Mouse (Mus musculus) frontal cortex, adult 2 months (tissue): ENCODE measurements around the gene Nxf1. TPM values are rescaled to one million over a fixed set of nuclear protein-coding genes. Genes with fewer than 3 reads are reported as not detected.
"Not testable (repeated sequence)": the region's sequence is repeated elsewhere in the genome, so short reads cannot be mapped to it uniquely, and the experiment has no call there.

Experiments
- DNase-seq, 2 experiments: peaks; one replicate each; pipeline ENCODE4 v3.0.0; 2022; ENCODE audit warnings: low spot score in 1 of 2; ENCODE audit errors: extremely low spot score in 1 of 2
- polyA plus RNA-seq: library from polyadenylated mRNA; depleted of rRNA; stranded (reverse); fragments of >200 nt; gene quantifications from 2 replicates; pipeline ENCODE4 v1.2.3, GENCODE M21; 2012

Gene Nxf1
- polyA plus RNA-seq, 1 experiment = 128 TPM

DNA sequence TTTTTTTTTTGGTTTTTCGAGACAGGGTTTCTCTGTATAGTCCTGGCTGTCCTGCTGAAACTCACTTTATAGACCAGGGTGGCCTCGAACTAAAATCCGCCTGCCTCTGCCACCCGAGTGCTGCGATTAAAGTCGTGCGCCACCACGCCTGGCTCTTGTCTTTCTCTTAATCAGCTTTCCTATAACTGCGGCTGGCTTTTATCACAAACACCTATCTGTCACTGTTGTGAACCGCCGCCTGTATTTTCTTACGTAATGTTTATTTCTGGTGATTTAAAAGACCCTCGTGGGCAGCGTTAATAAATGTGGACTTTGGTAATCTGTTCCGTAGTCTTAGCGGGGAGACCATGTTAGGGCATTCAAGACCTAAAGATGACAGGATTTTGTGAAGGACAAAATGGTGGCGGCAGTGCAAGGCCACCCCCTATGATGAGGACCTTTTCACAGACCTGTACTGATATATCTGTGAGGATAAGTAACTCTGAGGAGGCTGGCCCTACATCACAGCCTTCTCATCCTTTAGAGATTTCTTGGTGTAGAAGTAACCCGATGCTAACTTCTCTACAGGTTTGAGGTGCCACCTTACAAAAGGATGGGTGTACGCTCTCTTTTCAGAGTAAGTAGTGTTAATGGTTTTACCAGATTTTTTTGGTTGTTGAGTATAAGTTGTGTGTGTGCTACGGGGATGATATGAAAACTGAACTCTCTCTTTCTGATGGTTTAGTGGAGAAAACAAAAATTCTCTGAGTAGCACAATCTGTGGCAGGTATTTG lies 33.1 kb upstream of the Nxf1 start:
- peak in 1 of 2 experiments; percentile 26 for DNase-seq

DNA sequence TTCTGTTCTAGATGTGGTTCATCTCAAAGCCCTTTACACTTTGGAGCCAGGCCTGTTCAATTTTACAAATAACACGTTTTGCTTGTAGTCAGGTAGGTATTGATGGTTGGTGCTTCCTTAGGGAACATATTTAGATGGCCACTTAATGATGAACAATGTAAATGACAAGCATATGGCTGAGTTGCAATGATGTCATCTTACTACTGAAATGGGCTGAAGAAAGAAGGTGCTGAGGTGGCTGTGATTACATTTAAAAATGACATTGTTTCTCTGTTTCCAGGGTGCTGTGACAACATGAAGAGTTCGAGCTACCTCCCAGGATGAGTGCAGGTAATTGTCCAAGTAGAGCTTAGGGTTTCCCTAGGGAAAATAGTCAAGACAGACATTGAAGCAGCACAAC lies 32.5 kb upstream of the Nxf1 start:
- no peak for DNase-seq

DNA sequence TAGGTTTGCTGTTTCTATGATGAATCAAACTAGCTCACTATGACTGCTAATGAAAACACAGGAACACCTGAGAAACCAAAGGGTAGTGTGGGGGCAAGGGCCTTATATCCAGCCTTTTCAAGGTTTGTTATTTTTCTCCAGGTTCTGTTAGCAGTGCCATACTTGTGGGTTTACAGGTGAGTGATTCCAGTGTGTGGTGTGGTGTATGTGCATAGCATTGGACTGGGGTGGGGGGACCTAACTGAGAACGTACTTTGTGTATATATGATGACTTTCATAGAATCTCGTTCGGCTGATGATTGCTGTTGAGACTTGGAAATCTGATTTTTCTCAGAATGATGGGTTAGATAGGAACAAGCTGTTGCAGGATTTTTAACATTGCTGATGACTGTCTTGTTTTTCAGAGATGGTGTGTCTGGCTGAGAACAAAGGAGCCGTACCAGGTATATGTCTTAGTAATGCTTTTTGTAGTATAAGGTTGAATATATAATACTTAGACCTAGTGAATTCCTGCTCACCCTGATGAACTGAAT lies 31.7 kb upstream of the Nxf1 start:
- no peak for DNase-seq

DNA sequence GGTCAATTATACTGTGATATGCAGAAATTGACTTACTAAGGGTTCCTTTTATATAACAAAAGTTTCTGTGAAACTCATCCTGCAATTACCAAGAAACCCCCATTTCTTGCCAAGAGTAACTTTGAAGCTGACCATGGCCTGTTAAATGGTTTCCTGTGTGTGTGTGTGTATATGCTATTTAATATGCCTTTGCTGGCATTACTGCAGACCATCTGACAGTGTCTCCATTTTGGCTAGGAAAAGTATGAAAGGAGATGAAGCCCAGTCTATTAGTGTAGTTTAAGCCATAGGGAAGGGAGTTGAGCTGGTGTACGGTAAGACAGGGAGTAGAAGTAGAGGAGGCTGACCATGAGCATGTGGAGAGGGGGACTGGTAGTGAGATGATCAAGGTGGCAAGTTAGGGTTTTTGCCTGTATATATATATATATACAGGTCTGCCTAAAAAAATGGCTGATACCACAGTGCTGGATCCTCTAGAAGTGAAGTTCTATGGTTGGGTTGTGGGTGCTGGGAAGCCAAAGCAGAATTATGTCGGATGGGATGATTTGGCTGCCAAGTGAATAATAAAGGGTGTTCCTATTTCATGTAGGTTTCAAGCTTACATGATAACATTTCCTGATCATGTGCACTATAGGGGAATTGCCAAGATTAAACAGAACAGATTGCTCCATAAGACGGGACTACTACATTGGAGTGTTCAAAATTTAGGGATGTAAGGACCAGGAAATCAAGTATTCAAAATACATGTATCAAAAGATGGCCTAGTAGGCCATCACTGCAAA lies 30.1 kb upstream of the Nxf1 start:
- DNase-seq = no peak

DNA sequence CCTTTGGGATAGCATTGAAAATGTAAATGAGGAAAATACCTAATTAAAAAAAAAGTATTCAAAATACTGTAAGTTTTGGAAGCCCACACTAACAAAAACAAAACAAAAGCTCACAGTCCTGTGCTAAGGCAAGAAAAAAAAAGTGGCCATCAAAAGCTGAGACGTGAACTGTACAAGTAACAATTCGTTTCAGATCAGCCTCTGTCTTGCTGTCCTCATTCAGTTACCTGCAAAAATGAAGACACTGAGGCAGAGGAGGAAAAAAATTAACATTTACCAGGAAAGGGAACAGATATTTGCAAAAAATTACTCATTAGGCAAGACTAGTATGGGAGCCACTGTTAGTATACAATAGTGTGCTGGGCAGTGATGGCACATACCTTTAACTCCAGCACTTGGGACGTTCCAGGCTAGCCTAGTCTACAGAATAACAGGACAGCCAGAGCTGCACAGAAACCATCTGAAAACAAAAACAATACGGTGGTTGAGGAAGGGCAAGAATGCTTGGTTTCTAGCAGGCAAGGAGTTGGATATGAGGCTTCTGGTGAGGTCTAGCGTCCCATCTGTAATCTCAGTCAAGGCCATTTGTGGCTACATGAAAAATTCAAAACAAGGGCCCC lies 29.3 kb upstream of the Nxf1 start:
- DNase-seq = no peak

DNA sequence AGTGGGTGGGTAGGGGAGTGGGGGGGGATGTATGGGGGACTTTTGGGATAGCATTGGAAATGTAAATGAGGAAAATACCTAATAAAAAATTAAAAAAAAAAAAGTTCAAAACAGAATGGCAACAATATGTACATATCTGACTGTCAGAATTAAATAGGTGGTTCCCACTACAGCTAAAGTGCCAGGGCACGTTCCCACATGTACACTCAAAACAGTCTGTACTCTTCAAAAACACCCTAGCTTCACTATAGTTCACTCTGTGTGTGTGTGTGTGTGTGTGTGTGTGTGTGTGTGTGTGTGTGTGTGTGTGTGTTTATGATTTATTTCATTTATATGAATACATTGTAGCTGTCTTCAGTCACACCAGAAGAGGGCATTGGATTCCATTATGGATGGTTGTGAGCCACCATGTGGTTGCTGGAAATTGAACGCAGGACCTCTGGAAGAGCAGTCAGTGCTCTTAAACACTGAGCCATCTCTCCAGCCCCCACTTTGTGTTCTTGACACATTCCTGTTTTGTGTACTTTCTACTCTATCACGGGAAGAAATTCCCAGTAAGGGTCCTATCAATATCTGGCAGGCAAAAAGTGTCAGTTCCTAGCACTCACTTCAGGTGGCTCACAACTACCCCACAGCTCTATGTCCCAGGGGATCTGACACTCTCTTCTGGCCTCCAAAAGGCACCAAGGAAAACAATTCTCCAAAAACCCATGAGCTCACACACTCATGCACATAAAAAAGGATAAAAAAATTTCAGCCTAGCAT lies 28.4 kb upstream of the Nxf1 start:
- not testable (repeated sequence) for DNase-seq

DNA sequence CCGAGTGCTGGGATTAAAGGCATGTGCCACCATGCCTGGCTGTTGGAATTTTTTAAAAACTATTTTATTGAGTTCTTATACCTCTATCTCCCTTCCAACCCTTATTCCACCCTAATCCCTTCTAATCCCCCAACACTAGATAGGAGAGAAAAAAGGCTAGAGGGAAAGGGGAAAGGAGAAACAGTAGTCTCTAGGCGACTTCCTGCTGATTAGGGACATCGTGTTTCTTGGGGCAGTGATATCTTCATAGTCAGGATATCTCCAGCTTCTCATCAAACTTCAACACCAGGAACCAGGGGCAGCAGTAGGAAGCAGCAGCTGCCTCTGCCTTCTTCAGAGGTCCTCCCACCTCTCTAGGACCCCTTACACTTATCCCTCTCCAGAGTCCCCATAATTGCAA lies 22.5 kb upstream of the Nxf1 start:
- DNase-seq = no peak

DNA sequence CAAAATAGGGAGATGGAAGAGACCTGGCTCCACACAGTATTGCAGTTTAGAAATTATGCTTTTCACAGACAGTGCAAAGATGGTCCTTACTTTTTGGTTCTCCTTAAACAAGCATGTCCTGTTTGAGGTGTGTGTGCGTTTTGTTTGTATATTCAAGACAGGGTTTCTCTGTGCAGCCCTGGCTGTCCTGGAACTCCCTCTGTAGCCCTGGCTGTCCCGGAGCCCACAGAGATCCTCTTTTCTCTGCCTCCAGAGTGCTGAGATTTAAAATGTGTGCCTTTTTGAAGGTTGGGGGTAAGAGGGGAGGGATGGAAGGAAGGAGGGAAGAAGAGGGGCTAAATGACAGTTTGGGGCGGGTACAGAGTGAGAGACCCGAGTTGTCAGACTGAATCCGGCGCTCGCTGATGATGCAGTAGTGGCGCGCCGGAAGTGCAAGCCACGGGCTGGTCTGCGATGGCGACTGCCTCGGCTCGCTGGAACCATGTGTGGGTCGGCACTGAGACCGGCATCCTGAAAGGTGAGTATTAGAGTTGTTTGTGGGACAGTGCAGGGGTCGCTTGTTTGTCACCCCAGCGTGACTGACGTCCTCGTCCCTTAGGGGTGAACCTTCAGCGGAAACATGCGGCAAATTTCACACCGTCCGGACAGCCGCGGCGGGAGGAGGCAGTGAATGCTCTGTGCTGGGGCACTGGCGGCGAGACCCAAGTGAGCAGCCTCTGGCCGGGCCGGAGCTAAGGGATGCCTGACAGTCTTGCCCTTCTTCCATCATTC lies 21.3 kb upstream of the Nxf1 start, which contains the start of gene Wdr74:
Gene Wdr74 (plus strand): TSS at position 439 of the 771 bp plus-strand sequence.
- DNase-seq = peak; percentile 80 to 93

DNA sequence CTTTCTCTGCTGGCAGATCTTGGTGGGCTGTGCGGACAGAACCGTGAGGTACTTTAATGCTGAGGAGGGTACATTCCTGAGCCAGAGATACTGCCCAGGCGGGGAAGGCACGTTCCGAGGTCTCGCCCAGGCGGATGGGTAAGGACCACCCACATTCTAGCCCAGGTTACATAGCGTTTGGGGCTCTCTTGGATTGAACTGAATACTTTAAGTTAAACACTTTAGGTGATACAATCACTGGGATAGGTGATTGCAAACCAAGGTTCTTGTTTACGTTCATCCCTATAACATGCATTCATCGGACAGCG lies 20.8 kb upstream of the Nxf1 start:
- no peak for DNase-seq

DNA sequence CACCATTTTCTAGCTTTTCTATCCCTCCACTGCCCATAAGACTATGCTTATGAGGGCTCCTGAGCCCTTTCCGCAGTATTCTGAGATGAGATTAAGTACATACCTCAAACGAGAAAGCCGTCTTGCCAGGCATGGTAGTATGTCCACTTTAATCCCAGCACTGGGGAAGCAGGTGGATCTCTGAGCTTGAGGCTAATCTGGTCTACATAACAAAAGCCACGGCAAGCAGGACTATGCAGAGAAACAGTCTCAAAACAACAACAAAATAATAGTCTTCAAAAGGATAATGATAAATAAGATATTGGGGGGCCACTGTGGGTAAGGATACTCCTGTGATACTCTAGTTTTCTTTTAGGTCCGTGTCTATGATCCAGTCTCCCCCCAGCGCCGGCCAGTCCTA lies 18.0 kb upstream of the Nxf1 start:
- DNase-seq = no peak

DNA sequence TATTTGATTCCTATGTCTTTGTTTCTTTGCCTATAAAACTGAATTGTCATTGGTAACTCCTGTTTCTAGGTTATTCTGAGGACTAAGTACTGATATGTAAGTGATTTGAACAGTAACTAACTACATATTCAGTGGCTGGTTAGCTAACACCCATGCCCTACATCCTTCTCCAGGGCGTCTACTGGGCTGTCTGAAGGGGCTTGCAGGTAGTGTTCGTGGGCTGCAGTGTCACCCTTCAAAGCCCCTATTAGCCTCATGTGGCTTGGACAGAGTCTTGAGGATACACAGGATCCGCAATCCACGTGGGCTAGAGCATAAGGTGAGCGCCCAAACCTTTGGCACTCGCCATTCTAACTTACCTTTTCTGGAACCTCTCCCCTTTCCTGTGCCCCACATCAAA lies 17.2 kb upstream of the Nxf1 start:
- DNase-seq = no peak

DNA sequence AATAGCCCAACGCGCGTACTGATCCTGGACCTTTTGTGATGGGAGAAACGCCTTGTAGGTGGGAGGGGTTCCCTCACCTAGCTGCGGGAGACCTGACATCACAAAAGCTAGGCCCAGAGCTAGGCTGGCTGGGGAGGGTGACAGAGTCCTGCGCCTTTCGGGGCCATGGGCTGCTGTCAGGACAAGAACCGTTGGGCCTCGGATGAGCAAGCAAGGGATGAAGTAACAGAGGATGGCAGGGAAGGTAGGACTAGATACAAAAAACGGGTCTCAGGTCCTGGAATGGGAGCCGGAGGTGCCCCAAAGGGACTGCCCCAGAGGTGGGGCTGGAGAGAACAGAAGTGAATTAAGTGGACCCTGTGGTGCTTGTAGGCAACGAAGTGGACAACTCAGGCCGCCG lies 16.3 kb upstream of the Nxf1 start, which contains the start of gene 1700092M07Rik:
Gene 1700092M07Rik (plus strand): TSS at position 116 of the 400 bp plus-strand sequence.
- no peak for DNase-seq

DNA sequence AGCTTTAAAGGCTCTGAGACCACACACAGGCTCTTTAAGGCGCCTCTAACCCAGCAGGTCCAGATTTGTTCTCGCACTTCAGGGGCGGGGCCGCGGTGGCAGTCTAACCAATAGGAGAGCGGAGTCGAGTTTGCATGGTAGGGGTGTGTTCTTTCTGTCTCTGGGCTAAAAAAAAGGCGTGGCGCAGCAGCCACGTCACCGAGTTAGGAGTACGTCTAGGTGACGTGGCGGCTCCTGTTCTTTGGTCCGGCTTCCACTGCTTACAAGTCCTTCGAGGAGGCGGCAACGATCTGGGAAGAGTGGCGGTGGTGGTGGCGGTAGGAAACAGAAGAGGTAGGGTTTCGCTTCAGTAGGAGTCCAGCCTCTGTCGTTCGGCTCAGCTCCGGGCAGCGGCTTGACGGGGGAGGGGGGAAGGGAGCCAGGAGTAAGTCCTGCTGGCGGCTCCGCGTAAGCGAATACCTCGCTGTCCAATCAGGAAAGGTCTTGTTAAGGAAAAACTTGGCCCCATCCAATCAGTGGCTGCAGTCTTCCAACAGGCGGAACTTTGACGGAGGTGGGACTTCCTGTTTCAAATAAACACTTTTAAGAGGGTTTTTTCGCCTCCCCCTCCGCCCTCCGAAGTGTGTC lies 15.5 kb upstream of the Nxf1 start, which contains the start of gene Stx5a:
Gene Stx5a (plus strand): TSS at position 171 of the 627 bp plus-strand sequence.
- peak; percentile 94 to 97 for DNase-seq

DNA sequence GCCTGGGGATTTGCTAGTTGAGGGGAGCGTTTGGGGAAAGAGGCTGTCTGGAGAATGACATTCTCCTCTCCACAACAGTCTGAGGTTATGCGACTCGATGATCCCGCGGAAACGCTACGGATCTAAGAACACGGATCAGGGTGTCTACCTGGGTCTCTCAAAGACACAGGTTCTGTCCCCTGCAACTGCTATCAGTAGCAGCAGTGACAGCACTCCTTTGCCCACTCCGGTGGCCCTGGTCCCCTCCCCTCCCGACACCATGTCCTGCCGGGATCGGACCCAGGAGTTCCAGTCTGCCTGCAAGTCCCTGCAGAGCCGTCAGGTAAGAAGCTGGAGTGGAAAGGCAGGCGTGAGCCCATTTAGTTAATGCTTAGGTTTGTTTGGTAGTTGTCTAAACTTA lies 14.7 kb upstream of the Nxf1 start:
- no peak for DNase-seq

DNA sequence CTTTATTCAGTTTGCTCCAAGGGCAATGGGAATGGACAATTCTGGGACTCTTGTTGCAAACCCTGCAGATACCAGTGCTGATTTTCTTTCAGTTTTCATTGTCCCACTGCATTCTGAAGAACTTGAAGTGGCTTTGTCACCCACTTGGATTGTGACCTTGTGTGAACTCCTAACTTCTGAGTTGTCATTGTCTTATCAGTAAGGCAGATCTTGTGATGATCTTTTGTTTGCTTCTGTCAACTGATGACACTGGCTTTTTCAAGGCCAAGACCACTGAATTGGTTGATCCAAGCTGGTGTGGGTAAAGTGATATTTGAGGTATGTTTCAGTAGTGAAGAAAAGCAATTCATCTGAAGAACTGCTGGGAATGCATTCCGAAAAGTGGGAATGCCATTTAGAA lies 11.5 kb upstream of the Nxf1 start:
- no peak for DNase-seq

DNA sequence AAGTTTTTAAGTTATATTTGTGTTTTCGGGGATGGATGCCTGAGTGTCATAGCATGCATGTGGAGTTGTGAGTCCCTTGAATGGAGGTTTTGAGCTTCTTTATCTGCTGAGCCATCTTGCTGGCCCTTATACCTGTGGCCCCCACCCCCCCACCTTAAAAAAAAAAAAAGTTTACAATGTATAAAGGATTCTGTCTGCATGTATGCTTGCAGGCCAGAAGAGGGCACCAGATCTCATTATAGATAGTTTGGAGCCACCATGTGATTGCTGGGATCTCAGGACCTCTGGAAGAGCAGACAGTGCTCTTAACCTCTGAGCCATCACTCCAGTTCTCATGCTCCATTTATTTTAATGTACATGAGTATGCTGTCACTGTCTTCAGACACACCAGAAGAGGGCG lies 9.5 kb upstream of the Nxf1 start:
- no peak for DNase-seq

DNA sequence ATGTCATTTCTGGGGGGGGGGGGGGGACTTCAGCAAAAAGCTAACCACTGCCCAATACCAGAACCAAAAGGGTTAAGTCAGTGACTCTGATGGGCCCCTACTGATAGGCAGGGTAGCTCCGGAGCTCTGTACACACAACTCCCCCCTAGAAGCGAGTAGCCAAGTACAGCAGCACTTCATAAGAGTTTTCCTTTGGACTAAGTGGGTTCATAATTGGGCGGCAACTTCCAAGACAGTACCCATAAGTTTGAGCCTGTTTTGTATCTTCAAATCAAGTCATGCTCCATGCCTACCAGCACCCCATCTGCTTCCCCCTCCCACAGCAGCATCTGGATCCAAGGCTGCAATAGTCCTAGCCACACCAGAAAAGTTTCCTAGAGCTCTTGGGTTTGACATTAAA lies 1.2 kb upstream of the Nxf1 start:
- no peak for DNase-seq

DNA sequence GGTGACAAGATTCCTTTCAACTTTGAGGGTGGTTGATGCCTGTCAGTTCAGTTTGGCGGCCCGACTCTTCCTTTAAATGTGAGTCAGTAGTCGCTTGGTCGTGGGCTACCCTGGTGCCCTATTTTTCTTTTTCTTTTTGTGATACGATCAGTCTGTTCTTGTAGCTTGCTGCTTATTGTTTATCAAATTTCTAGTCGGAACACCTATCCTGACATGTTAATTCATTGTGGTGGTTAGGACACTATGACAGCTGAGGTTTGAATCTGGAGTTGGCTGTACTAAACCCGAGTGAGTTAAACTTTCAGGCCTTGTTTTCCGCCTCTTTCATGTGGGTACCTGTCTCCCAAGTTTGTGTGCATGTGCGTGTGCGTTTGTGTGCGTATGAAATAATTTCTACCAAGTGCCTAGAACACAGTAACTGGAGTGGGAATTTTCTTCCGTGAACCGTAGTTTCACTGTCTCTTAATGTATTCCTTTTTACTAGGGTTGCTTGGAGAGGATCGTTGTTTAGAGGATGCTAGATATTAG lies 662 bp downstream of the Nxf1 start:
- no peak for DNase-seq

DNA sequence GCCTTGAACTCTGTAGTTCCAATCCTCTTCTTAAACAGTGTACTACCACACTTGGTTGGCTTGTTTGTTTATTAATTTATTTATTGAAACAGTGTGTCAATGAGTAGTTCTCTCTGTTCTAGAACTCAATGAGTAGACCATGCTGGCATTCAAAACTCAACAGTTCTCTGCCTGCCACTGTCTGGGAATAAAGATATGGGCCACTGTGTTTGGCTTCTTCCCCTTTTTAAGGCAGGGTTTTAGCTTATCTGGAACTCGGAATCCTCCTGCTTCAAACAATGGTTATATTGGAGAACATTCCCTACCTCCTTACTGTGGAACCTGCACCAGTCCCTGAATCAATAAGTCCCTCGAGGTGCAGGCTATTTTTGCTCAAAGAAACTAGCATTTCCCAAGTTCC lies 2.0 kb downstream of the Nxf1 start:
- DNase-seq = no peak
